Mouse (Mus musculus) G1E (cell line): ENCODE results near the gene Pms2. TPM values are rescaled to one million over a fixed set of nuclear protein-coding genes. Genes with fewer than 3 reads are reported as not detected.

Experiments used
- ATAC-seq: 2 replicates; pipeline ENCODE4 v1.8.0; 2016; ENCODE audit warnings: mild to moderate bottlenecking; ENCODE audit not compliant: insufficient number of reproducible peaks, poor library complexity, low FRiP score, severe bottlenecking; ENCODE audit errors: extremely low read depth
- DNase-seq: peaks from one replicate; pipeline ENCODE4 v3.0.0; 2012; ENCODE audit warnings: low spot score
- H3K27me3 ChIP-seq: 2 replicates; pipeline ENCODE4 v1.6.1; 2012; ENCODE audit warnings: mild to moderate bottlenecking, low read length, inconsistent platforms; ENCODE audit not compliant: insufficient read depth
- H3K36me3 ChIP-seq: replicated peaks from 2 replicates; pipeline ENCODE3; 2012; ENCODE audit warnings: mild to moderate bottlenecking, inconsistent platforms
- H3K4me1 ChIP-seq: 2 replicates; pipeline ENCODE4 v1.6.1; 2012; ENCODE audit warnings: low read depth, low read length, inconsistent platforms, mixed read lengths; ENCODE audit not compliant: insufficient read depth
- H3K4me3 ChIP-seq: 2 replicates; pipeline ENCODE4 v1.5.1; 2012; ENCODE audit warnings: low read depth, mild to moderate bottlenecking, inconsistent platforms, low read length, moderate library complexity, mixed read lengths
- H3K9me3 ChIP-seq: replicated peaks from 2 replicates; pipeline ENCODE4 v1.6.1; 2012; ENCODE audit warnings: inconsistent platforms
- CTCF ChIP-seq: IDR thresholded peaks from 2 replicates; pipeline ENCODE4 v1.5.1; 2012; ENCODE audit warnings: low read depth, low read length, inconsistent platforms, mixed read lengths
- GATA1 ChIP-seq: IDR thresholded peaks from 2 replicates; pipeline ENCODE4 v1.6.1; 2012; ENCODE audit warnings: borderline replicate concordance, low read length, inconsistent platforms, mixed read lengths
- GATA2 ChIP-seq: IDR thresholded peaks from 2 replicates; pipeline ENCODE4 v1.6.1; 2012; ENCODE audit warnings: low read depth, low read length, inconsistent platforms, borderline replicate concordance
- POLR2AphosphoS5 ChIP-seq: IDR thresholded peaks from 2 replicates; pipeline ENCODE4 v1.6.1; 2012; ENCODE audit warnings: low read depth, low read length, inconsistent platforms; ENCODE audit not compliant: insufficient replicate concordance
- TAL1 ChIP-seq: conservative IDR thresholded peaks from 2 replicates; pipeline ENCODE4 v1.6.1; 2012; ENCODE audit warnings: low read depth, low read length, inconsistent platforms, mixed read lengths
- polyA plus RNA-seq: library from polyadenylated mRNA; stranded (reverse); fragments of >175 nt; gene quantifications from 2 replicates; pipeline ENCODE4 v1.2.3, GENCODE M21; 2012
- total RNA-seq, 2 experiments: library from RNA; stranded (forward) in 1 of 2; stranded (reverse) in 1 of 2; fragments of 200-1000 nt in 1 of 2; fragments of >200 nt in 1 of 2; fragmentation: Nextera tagmentation in 1 of 2; gene quantifications; 2 replicates each; pipeline ENCODE4 v1.2.3; 2014 to 2017

Gene Pms2
- total and polyA plus RNA-seq, 3 experiments, result 2.3 to 46.9 (median 36.4) TPM

DNA sequence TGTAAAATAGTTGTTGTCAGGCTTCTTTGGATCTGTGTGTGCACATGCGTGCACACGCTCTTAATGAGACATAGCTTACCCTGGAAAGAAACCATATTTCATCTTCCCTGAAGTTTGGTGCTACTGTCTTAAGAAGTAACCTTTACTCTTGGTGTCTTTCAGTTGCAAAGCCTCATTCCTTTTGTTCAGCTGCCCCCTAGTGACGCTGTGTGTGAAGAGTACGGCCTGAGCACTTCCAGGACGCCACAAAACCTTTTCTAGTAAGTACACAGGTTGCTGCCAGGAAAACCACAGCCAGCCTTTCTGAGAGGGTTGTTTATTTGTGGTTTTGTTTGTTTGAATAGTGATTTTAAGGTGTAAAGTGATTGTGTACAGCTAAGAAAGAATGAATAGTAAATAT, 7.7 kb downstream of the Pms2 start:
- H3K27me3 ChIP-seq, result no peaks in the 10 kb centered on the region
- TF ChIP-seq CTCF (no peak), GATA2 (no peak), POLR2AphosphoS5 (no peak), TAL1 (no peak), GATA1 (no peak)
- DNase-seq, result peak; percentile 15
- peaks cover under 1% of the 10 kb centered on the region; the same call in 1 of the 2 replicates for H3K4me1 ChIP-seq
- H3K4me3 ChIP-seq, result no peak overlapping the region
- peak; percentile 49 for ATAC-seq
- H3K9me3 ChIP-seq, result no peaks in the 10 kb centered on the region
- peaks cover 83% of the 10 kb centered on the region for H3K36me3 ChIP-seq

DNA sequence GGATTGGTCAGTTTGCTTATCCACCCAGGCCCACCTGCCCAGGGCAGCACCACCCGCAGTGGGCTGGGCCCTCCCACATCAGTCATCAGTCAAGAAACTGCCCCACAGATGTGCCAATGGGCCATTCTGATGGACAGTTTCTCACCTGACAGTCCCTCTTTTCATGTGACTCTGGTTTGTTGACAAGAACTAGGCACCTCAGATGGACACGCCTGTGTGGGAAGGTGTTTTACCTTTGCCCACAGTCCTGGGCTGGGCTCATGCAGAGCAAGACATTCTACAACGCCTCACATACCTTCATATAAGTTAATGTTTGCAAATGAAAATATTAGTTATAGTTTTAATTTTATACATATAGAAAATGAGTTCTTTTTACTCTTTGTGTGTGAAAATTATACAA, 8.4 kb downstream of the Pms2 start:
- no peaks in the 10 kb centered on the region for H3K27me3 ChIP-seq
- no peaks in the 10 kb centered on the region for H3K9me3 ChIP-seq
- peaks cover 85% of the 10 kb centered on the region for H3K36me3 ChIP-seq
- no peak for TF ChIP-seq CTCF
- TF ChIP-seq GATA2, result no peak
- no peak for TF ChIP-seq POLR2AphosphoS5
- TF ChIP-seq GATA1, result no peak
- no peak for TF ChIP-seq TAL1
- H3K4me1 ChIP-seq, result no peaks in the 10 kb centered on the region
- ATAC-seq (no peak), DNase-seq (no peak)
- H3K4me3 ChIP-seq, result no peak overlapping the region

DNA sequence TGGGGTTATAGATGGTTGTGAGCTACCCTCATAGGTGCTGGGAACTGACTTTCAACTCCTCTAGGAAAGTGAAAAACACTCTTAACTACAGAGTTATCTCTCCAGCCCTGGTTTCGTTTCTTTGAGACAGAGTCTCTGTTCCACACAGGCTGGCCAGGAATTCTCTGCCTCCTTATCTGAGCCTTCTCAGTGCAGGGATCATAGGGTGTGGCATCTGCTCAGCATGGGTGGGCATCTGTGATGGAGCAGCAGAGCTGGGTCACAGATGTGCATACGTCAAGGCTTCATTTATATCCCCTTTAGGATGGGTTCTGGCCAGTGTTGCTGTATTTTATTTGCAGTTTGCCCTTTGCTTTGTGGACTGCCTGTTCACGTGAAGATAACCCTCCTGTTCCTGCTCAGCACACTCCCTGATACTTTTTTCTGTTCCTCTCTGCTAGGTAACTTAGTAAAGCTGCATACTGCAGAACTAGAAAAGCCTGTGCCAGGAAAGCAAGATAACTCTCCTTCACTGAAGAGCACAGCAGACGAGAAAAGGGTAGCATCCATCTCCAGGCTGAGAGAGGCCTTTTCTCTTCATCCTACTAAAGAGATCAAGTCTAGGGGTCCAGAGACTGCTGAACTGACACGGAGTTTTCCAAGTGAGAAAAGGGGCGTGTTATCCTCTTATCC, 15.2 kb downstream of the Pms2 start:
- Histone ChIP-seq H3K4me3 (no peak overlapping the region), H3K4me1 (peaks cover 4% of the 10 kb centered on the region; the same call in 1 of the 2 replicates), H3K27me3 (no peaks in the 10 kb centered on the region), H3K36me3 (peaks cover 93% of the 10 kb centered on the region), H3K9me3 (no peaks in the 10 kb centered on the region)
- TF ChIP-seq GATA1 (no peak), CTCF (no peak), GATA2 (no peak), POLR2AphosphoS5 (no peak), TAL1 (no peak)
- DNase-seq (no peak), ATAC-seq (no peak)

DNA sequence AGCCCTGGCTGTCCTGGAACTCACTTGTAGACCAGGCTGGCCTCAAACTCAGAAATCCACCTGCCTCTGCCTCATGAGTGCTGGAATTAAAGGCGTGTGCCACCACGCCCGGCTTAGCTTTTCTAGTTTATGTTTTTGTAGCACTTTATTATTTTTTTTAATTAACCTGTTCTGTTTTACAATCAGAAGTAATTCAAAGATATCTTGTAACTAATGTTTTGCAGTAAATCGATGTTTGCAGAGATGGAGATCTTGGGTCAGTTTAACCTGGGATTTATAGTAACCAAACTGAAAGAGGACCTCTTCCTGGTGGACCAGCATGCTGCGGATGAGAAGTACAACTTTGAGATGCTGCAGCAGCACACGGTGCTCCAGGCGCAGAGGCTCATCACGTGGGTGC, 18.1 kb downstream of the Pms2 start, which contains the start of gene Gm42421:
Gene Gm42421 (plus strand): TSS at position 301 of the 400 bp plus-strand sequence.
- Histone ChIP-seq H3K27me3 (no peaks in the 10 kb centered on the region), H3K9me3 (no peaks in the 10 kb centered on the region), H3K36me3 (peaks cover 95% of the 10 kb centered on the region), H3K4me1 (peaks cover 4% of the 10 kb centered on the region; the same call in 1 of the 2 replicates), H3K4me3 (no peak within 1 kb of the TSS)
- TF ChIP-seq TAL1 (no peak), CTCF (no peak), GATA1 (no peak), GATA2 (no peak), POLR2AphosphoS5 (no peak)
- ATAC-seq (no peak), DNase-seq (no peak)

DNA sequence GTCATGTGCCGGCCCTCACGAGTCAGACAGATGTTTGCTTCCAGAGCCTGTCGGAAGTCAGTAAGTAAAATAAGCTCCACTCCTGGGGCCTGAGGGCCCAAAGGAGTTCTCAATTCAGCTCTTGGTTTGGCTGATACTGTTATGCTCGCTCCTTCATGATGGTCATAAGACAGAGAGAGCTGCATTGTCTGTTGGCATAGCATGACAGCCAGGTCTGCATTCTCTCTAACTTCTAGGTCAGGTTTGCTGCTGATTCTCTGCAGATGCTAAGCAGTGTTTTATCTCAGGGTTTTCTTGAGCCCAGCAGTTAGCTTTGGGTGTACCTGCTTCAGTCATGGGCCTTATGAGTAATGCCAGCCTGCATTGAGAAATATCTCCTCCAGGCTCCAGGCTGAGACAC, 19.5 kb downstream of the Pms2 start:
- no peak for DNase-seq
- H3K9me3 ChIP-seq, result no peaks in the 10 kb centered on the region
- H3K36me3 ChIP-seq, result peaks cover 86% of the 10 kb centered on the region
- no peaks in the 10 kb centered on the region for H3K27me3 ChIP-seq
- no peak for ATAC-seq
- no peak overlapping the region for H3K4me3 ChIP-seq
- peaks cover 4% of the 10 kb centered on the region; the same call in 1 of the 2 replicates for H3K4me1 ChIP-seq
- no peak for TF ChIP-seq POLR2AphosphoS5
- no peak for TF ChIP-seq GATA2
- no peak for TF ChIP-seq CTCF
- no peak for TF ChIP-seq TAL1
- TF ChIP-seq GATA1, result no peak

GRCm38 (mm10) chr5:143930656-143931055, 20.9 kb downstream of the Pms2 start:
- ATAC-seq, result no peak
- Histone ChIP-seq H3K4me3 (no peak overlapping the region), H3K36me3 (peaks cover 72% of the 10 kb centered on the region), H3K27me3 (no peaks in the 10 kb centered on the region), H3K4me1 (no peaks in the 10 kb centered on the region), H3K9me3 (no peaks in the 10 kb centered on the region)
- TF ChIP-seq POLR2AphosphoS5 (no peak), TAL1 (no peak), GATA2 (no peak), CTCF (no peak), GATA1 (no peak)
- no peak for DNase-seq
